Mouse (Mus musculus): ENCODE data around the gene Pcnx3.

Gene Pcnx3

DNA sequence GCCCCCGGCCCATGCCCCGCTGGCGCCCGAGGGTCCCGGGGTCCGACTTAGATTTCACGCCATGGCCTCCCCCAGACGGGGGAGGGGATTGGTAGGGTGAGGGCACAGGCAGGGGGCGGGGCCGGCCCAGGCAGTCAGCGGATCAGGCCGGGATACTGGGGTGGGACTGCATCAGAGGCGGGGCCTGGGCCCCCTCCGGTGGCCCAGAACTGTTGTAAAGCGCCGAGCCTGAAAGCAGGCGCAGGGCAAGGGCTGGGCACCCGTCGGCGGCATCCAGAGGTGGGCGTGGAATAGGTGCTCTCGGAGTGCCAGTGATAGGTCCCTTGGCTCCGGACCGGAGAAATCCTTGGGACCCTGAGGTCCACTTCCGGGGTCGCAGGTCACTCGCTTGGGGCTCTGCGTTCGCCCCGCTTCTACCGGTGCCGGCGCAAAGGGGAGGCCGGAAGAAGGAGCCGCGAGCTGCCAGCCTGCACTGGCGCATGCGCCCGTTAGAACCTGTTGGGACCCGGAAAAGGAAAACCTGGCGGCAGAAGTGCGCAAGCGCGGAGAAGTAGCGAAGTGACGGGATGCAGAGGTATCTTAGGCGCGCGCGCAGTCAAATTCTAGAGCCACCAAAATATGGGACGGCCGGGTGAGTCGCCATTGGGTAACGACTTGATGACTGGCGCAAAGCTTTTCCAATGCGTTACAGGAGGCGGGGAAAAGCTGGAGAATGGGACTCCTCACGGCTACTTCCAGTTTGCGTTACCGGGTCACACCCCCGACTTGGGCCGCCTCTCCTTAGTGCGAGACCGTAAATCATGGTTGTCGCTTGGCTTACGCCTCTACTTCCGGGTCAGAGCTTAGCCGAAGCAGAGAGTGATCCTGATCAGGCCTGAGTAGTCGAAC is at the start of gene Pcnx3, which contains the start of gene Map3k11:
Gene Pcnx3 (minus strand): TSS at position 709 of the 888 bp plus-strand sequence.
Gene Map3k11 (plus strand): TSS at position 543 of the 888 bp plus-strand sequence.
- DNase-seq (ENCODE audit: inconsistent ontology term) = peak; percentile 98

- DNase-seq (ENCODE audit: inconsistent ontology term) = no peak
Observed at GRCm38 (mm10) chr19:5734325-5734724, 45.6 kb upstream of the Pcnx3 start.

DNA sequence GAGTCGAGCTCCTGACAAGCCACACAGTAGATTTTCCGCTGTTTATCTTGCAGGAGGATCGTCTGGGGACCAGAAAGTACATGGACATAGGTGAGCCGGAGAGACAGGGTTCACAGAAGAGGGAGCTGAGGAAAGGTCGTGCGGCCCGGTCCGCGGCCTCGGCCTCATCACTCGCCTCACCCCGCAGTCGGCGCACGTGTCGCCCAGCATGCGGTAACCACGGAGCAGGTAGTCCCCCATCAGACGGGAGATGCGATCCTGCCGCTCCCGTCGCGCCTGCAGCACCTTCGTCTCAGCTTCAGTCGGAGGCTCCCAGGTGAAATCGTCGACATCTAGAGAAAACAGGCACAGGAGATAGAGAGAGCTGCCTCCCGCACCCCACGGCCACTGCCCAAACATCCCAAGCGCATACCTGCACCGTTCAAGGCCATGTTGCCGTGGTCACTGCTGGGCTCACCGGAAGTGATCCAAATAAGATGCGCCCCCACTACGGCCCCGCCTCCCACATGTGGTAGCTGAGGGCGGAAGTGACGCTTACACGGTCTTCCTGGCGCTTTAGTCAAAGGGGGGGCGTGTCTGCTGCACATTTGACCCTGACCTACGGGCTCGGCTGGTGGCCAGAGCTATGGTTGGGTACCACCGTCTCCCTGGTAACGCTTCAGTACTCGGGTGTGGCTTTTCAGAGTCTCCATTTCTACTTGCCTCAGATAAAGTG is 42.7 kb upstream of the Pcnx3 start:
- peak; percentile 95 for DNase-seq (ENCODE audit: inconsistent ontology term)

- DNase-seq (ENCODE audit: inconsistent ontology term) = no peak
Observed at GRCm38 (mm10) chr19:5730314-5731186, 41.8 kb upstream of the Pcnx3 start.

DNA sequence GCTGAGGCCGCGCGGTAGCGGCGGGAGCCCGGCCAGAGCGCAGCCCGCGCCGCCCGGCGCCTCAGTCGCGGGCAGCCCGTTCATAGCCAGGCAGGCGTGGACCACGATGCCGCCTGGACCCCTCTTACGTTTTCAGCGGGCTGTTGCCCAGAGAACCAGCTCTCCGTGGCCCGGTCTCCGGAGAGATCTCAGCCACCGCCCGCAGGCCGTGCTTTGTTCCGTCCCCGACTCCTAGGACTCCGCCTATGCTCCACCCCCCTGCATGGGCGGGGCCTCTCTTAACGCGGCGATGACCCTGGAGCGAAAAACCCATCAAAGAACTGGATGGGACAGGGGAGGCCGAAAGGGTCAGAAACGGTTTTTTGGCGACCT is 40.7 kb upstream of the Pcnx3 start, which contains the start of gene Fam89b:
Gene Fam89b (minus strand): TSS at position 210 of the 372 bp plus-strand sequence.
- DNase-seq (ENCODE audit: inconsistent ontology term) = peak; percentile 90

GRCm38 (mm10) chr19:5728631-5729443 is 40.1 kb upstream of the Pcnx3 start:
- DNase-seq (ENCODE audit: inconsistent ontology term) = peak; percentile 67

DNA sequence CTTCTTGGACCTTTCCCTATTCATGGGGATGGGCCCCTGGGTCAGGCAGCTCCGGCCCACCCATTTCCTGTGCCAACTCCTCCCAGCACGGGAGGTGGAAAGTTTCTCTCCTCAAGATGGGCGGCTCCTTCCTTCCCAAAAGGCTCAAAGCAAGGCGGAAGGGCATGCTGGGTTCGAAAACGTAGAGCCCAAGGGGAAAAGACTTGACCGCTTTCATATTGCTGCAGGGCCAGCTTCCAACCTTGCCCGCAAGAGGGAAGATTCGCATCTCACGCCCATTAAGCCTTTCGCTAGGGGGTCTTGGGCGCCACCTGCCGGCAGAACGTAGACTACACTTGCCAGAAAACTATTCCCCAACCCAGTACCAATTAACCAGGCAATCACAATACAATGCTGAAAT is 39.0 kb upstream of the Pcnx3 start:
- peak; percentile 86 for DNase-seq (ENCODE audit: inconsistent ontology term)

DNA sequence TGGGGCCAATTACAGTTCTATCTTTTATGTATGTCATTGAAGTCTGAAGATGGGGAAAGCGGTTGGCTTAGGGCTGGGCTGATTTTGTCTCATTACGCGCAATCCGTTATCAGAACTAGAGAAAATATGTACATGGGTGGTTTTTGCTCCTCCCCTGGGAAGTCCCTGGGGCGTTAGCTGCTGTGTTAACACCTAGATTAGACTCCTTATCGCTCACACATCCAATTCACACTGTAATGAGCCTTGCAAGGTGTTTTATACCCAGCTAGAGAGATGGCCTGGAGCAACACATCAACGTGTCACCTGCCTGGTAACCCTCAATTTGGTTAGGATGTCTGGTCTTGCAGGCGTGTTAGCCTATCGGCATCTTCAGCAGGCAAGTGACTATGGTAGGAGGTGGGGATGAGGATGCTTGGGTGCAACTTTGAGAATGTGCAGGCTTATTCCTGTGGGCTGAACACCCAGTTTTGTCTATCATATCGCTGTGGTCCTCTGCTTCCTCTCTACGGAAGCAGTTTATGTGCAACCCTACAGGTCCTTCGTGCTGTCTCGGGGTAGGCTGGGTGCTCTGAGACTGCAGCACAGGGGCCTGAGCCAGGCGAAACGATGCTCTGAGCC is 38.4 kb upstream of the Pcnx3 start:
- no peak for DNase-seq (ENCODE audit: inconsistent ontology term)

DNA sequence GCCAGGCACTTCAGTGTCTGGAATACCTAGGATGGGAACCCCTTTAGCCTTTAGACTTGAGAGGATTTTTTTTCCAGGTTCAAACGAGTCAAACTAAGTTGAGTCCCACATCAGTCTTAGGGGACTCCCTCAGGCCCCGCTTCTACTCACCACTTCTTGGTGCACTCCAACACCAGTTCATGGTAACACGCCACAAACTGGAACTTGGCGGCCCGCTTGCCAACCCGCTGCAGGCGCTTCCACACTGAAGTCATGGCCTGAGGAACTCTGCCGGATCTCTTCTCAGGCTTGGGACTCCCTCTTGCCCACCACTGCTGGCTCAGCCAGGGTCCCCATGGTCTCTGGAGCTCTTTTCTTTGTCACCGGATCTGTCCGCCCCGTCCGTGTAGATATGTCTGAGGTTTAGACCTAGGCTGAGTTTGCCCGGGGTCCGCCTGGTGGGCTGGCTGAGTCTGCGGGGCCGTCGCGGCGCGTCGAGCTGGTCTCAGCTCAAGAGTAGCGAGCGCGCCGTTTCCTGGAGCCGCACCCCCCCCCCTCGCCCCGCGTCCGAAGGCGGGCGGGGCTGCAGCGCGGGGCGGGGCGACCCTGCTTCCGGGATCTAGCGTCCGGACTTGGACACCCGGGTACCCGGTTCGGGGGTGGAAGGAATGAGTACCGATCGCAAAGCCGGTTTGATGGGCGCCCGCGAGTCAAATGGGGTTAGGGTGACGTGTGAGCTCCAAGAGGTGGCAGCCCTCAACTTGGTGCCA is 37.2 kb upstream of the Pcnx3 start, which contains the start of gene Ehbp1l1:
Gene Ehbp1l1 (minus strand): TSS at position 551 of the 749 bp plus-strand sequence.
- peak; percentile 76 for DNase-seq (ENCODE audit: inconsistent ontology term)

DNA sequence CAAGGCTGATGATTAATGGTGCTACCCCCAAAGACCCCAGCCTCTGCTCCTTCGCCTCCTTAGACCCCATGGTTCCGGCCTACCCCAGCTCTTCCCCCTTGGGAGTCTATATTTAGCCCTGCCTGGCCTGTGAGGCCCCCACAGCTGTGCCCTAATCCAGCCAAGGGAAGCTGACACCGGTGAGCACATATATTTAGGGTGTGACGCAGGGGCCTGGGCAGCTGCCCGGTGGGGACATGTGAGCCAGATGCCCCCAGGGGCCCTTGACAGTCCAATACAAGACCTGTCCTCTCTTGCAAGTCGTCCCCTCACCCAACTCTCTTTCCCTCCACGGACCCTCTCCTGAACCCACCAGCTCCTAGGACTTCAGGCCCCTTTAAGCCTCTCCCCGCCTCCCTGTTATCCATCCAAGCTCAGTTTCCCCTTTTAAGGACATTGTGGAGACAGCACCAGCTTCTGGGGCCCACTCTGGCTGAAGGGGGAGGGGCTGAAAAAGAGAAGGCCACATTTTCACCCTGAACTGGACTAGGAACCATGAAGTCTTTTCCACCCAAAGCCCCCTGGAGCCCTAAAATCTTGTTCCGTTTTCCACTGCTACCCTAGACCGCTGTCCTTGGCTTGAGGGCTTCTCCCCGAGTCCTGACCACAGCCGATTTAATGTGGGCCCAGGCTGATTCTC is 36.5 kb upstream of the Pcnx3 start:
- no peak for DNase-seq (ENCODE audit: inconsistent ontology term)

- DNase-seq (ENCODE audit: inconsistent ontology term) = peak; percentile 81
Observed at GRCm38 (mm10) chr19:5724549-5724941, 35.8 kb upstream of the Pcnx3 start.

GRCm38 (mm10) chr19:5723934-5724548 is 35.3 kb upstream of the Pcnx3 start:
- no peak for DNase-seq (ENCODE audit: inconsistent ontology term)

GRCm38 (mm10) chr19:5722848-5723425 is 34.2 kb upstream of the Pcnx3 start:
- no peak for DNase-seq (ENCODE audit: inconsistent ontology term)

DNA sequence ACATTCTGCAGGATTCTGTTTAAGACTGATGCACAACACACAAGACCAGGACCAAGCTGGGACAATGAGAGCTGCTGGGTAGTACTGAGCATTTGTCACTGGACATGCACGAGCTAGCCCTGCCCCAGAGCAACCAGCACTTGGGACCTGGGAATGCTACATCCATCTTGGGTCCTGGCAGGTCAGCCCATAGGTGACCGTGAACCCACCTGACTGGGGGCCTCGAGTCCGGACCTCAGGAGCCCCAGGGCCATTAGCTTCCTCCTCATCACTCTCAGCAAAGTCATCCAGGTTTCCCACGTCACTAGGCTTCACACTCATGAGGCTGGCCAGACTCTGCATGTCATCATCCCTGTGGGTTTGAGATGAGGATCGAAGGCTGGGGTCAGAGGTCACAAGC is 32.5 kb upstream of the Pcnx3 start:
- DNase-seq (ENCODE audit: inconsistent ontology term) = no peak

DNA sequence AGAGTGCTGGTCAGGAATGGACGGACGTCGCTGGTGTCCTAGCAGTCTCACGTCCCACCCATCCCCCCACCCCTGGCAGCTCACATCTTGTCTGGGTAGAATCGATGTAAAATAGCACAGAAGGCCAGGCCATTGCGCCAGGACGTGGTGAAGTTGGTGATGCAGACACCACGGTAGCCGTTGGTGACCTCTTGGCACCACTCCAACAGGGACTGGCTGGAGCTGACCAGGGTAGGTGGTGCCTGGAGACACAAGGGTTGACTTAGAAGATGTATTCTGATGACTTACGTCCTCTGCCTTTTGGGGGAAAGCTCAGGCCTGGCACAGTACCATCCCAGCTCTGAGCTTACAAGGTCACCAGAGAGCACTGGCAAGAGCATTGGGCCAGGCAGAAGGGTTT is 28.2 kb upstream of the Pcnx3 start:
- no peak for DNase-seq (ENCODE audit: inconsistent ontology term)

DNA sequence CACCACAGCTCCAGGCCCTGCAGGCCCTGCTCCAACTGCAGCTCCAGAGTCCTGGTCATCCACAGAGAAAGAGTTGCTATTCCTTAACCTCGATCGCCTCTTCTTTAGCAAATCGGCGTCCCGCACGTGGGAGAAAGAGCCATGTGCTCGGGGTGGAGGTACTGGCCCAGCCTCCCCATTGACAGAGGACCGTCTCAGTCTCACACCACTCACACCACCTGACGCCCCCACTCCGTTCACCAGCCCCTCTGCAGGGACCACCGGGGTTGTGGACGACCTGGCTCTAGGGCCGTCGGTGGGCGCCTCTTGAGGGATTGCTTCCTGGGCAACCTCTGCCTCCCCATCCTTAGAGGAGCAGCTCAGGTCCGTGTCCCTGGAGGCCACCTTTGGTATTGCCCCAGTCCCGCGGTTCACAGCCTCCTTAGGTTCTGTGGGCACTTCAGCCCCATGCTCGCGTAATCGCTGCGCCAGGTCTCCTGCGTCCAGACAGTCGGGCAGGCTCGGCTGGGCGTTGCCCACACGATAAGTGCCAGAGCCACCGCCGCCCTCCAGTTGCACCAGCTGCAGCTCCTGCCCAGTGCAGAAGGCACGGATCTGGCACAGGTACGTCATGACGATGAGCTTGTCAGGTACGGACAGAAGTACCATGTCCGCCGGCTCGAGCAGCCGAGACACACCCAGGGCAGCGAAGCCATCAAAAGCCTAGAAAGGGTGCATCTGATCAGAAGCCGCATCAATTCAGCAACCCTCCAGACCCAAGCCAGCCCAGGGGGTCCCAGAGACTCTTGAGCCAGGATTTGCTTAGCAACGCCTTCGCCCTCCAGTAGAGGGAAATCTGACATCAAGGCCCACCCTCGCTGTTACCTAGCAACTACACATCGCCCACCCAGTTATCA is 27.3 kb upstream of the Pcnx3 start:
- no peak for DNase-seq (ENCODE audit: inconsistent ontology term)

DNA sequence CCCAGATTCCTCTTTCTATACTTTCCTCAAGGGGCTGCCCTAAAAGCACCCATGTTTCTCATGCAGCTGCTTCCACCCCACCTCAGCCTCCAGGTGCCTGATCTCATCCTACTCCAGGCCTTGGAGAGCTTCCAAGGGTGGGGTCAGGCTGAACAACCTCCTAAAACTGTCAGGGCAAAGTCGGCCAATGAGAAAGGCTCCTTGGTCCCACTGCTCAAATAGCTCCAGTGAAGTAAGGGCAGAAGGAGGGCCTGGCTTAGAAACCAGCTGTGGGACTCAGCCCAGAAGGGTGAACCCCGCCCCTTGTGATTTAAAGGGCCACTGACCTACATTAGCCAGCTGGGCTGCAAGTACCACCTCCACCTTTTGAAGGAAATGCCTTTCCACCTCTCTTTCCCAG is 25.0 kb upstream of the Pcnx3 start:
- DNase-seq (ENCODE audit: inconsistent ontology term) = peak; percentile 59
